Mouse (Mus musculus): Measurements from ENCODE around the gene Bora. TPM values are rescaled to one million over a fixed set of nuclear protein-coding genes. Genes with fewer than 3 reads are reported as not detected.

Gene Bora
- polyA plus RNA-seq, 1 experiment = 1.3 TPM

- no peak for DNase-seq
- H3K4me3 ChIP-seq (replicated peaks; ENCODE audit: extremely low read depth, low read depth, low read length) = no peak overlapping the region
- WGBS = 80% methylated on average over 6 of the region's 6 CpGs
- no peaks in the 10 kb centered on the region for H3K4me1 ChIP-seq (ENCODE audit: control insufficient read depth, insufficient read depth, low read length)
- no peak for TF ChIP-seq CTCF (IDR thresholded peaks at IDR 0.05; ENCODE audit: insufficient read depth, low read length)
- TF ChIP-seq POLR2A (IDR thresholded peaks at IDR 0.05; ENCODE audit: borderline replicate concordance, extremely low read depth, low read depth, low read length) = no peak
Observed at GRCm38 (mm10) chr14:99104542-99105123, 58.6 kb downstream of the Bora start.

- Histone ChIP-seq H3K4me1 (ENCODE audit: control insufficient read depth, insufficient read depth, low read length) (no peaks in the 10 kb centered on the region), H3K4me3 (replicated peaks; ENCODE audit: extremely low read depth, low read depth, low read length) (no peak overlapping the region)
- TF ChIP-seq CTCF (IDR thresholded peaks at IDR 0.05; ENCODE audit: insufficient read depth, low read length) (no peak), POLR2A (IDR thresholded peaks at IDR 0.05; ENCODE audit: borderline replicate concordance, extremely low read depth, low read depth, low read length) (no peak)
- DNase-seq = no peak
- WGBS = 83% methylated on average over 2 of the region's 2 CpGs
Observed at GRCm38 (mm10) chr14:99106671-99107070, 60.6 kb downstream of the Bora start.

- Histone ChIP-seq H3K4me3 (replicated peaks; ENCODE audit: extremely low read depth, low read depth, low read length) (no peak overlapping the region), H3K4me1 (ENCODE audit: control insufficient read depth, insufficient read depth, low read length) (no peaks in the 10 kb centered on the region)
- WGBS = 91% methylated on average over 2 of the region's 2 CpGs
- TF ChIP-seq POLR2A (IDR thresholded peaks at IDR 0.05; ENCODE audit: borderline replicate concordance, extremely low read depth, low read depth, low read length) = no peak
- no peak for TF ChIP-seq CTCF (IDR thresholded peaks at IDR 0.05; ENCODE audit: insufficient read depth, low read length)
- DNase-seq = no peak
Observed at GRCm38 (mm10) chr14:99107631-99108187, 61.7 kb downstream of the Bora start.

GRCm38 (mm10) chr14:99108762-99109161, 62.7 kb downstream of the Bora start:
- H3K4me3 ChIP-seq (replicated peaks; ENCODE audit: extremely low read depth, low read depth, low read length) = no peak overlapping the region
- no peak for DNase-seq
- TF ChIP-seq POLR2A (IDR thresholded peaks at IDR 0.05; ENCODE audit: borderline replicate concordance, extremely low read depth, low read depth, low read length) (no peak), CTCF (IDR thresholded peaks at IDR 0.05; ENCODE audit: insufficient read depth, low read length) (no peak)
- WGBS = 72% methylated on average over 6 of the region's 6 CpGs
- H3K4me1 ChIP-seq (ENCODE audit: control insufficient read depth, insufficient read depth, low read length) = no peaks in the 10 kb centered on the region

GRCm38 (mm10) chr14:99117576-99117975, 71.6 kb downstream of the Bora start:
- Histone ChIP-seq H3K4me3 (replicated peaks; ENCODE audit: extremely low read depth, low read depth, low read length) (no peak overlapping the region), H3K4me1 (ENCODE audit: control insufficient read depth, insufficient read depth, low read length) (no peaks in the 10 kb centered on the region)
- TF ChIP-seq POLR2A (IDR thresholded peaks at IDR 0.05; ENCODE audit: borderline replicate concordance, extremely low read depth, low read depth, low read length) (no peak), CTCF (IDR thresholded peaks at IDR 0.05; ENCODE audit: insufficient read depth, low read length) (no peak)
- WGBS = 67% methylated on average over 4 of the region's 4 CpGs
- DNase-seq = no peak

- WGBS = 91% methylated on average over 11 of the region's 11 CpGs
- Histone ChIP-seq H3K4me1 (ENCODE audit: control insufficient read depth, insufficient read depth, low read length) (no peaks in the 10 kb centered on the region), H3K4me3 (replicated peaks; ENCODE audit: extremely low read depth, low read depth, low read length) (no peak overlapping the region)
- no peak for TF ChIP-seq CTCF (IDR thresholded peaks at IDR 0.05; ENCODE audit: insufficient read depth, low read length)
- TF ChIP-seq POLR2A (IDR thresholded peaks at IDR 0.05; ENCODE audit: borderline replicate concordance, extremely low read depth, low read depth, low read length) = no peak
- no peak for DNase-seq
Observed at GRCm38 (mm10) chr14:99121584-99122339, 75.7 kb downstream of the Bora start.

- H3K4me3 ChIP-seq (replicated peaks; ENCODE audit: extremely low read depth, low read depth, low read length) = no peak overlapping the region
- WGBS = 95% methylated on average over 4 of the region's 4 CpGs
- TF ChIP-seq POLR2A (IDR thresholded peaks at IDR 0.05; ENCODE audit: borderline replicate concordance, extremely low read depth, low read depth, low read length) (no peak), CTCF (IDR thresholded peaks at IDR 0.05; ENCODE audit: insufficient read depth, low read length) (no peak)
- no peak for DNase-seq
- H3K4me1 ChIP-seq (ENCODE audit: control insufficient read depth, insufficient read depth, low read length) = no peaks in the 10 kb centered on the region
Observed at GRCm38 (mm10) chr14:99124076-99124475, 78.1 kb downstream of the Bora start.

Other genes with a start within 250 kb of the Bora start
- gene Rpl36a-ps1, start 51.9 kb upstream of the Bora start, polyA plus RNA-seq (2012; rRNA removed) = not detected in 2 replicates
- gene Mzt1, start 88 bp upstream of the Bora start, polyA plus RNA-seq (2012; rRNA removed) = 5.4 and 12.3 TPM in 2 replicates
- 1.9 and 2.7 TPM in 2 replicates for gene Pibf1, start 53.2 kb downstream of the Bora start, polyA plus RNA-seq (2012; rRNA removed)
- gene Dis3, start 53.5 kb downstream of the Bora start, polyA plus RNA-seq (2012; rRNA removed) = 4.1 and 4.4 TPM in 2 replicates